21 mouse cellular contexts compared by ENCODE assay signal in genomic region chr10:25051368-25051874, GRCm38 (mm10).
A peak's percentile ranks its signal among the peaks of the same experiment; 100 is the strongest.
DNase-seq lines count a peak whose midpoint lies in the region; ATAC-seq and TF ChIP-seq lines count a peak whose summit lies in the region.
"Had no signal": no experiment of that assay in that cellular context is flagged by ENCODE, and none has a peak within 500 bp of the region (broad histone marks: within the 10 kb centered on the region; RNA-seq: fewer than 3 reads in every experiment).

No protein-coding gene starts in this region.

- TF ChIP-seq CTCF in CH12.LX (conservative IDR thresholded peaks at IDR 0.05 in 1 of 2, IDR thresholded peaks at IDR 0.05 in 1 of 2; ENCODE audit: low read depth in 2 of 2, low read length in 2 of 2): no peak

- no peak overlapping the region for H3K9ac ChIP-seq in CH12.LX (ENCODE audit: insufficient read depth, low read depth)
- H3K9ac ChIP-seq: embryonic facial prominence, embryonic 12.5 days; forebrain, embryonic 13.5 days; forebrain, embryonic 15.5 days; forebrain, postnatal 0 days had no signal

- no peaks in the 10 kb centered on the region for H3K27me3 ChIP-seq in CH12.LX (replicated peaks)
- H3K27me3 ChIP-seq: embryonic facial prominence, embryonic 12.5 days; forebrain, embryonic 13.5 days; forebrain, embryonic 15.5 days; Patski had no signal

- no peak for TF ChIP-seq RAD21 in CH12.LX (IDR thresholded peaks at IDR 0.05; ENCODE audit: low read depth, low read length)

- DNase-seq in frontal cortex, adult 2 months (ENCODE audit: extremely low spot score in 1 of 2, low spot score in 1 of 2): no peak
- peak; percentile 19 for DNase-seq in CH12.LX (ENCODE audit: extremely low read depth)
- no peak for DNase-seq in layer of hippocampus, postnatal 14 days (ENCODE audit: low spot score in 2 of 2)
- DNase-seq: adrenal gland, adult 8-10 months; adrenal gland, postnatal 14 days; adrenal gland, postnatal 36 days; cerebellum, adult 11-12 months; cerebellum, adult 2 months; cerebellum, adult 9-10 months; cerebellum, postnatal 14 days; cerebellum, postnatal 36 days; forebrain, postnatal 0 days had no signal

- dilution Hi-C loops in CH12.LX (cut with MboI; ENCODE audit: extremely low pct_ligation_motif_present, extremely low pct_unique_long_range_greater_than_20kb, low sequenced_read_pairs): no loop called here

- H3K4me1 ChIP-seq in CH12.LX (ENCODE audit: control insufficient read depth in 1 of 2, insufficient read depth in 2 of 2): peaks cover 5 to 16% of the 10 kb centered on the region in 2 experiments; a peak in 3 of 4 replicates
- H3K4me1 ChIP-seq: embryonic facial prominence, embryonic 10.5 days; embryonic facial prominence, embryonic 12.5 days; forebrain, embryonic 13.5 days; forebrain, embryonic 15.5 days had no signal

- H3K27ac ChIP-seq in CH12.LX (ENCODE audit: insufficient read depth, low read depth): no peak overlapping the region
- H3K27ac ChIP-seq: embryonic facial prominence, embryonic 10.5 days; embryonic facial prominence, embryonic 12.5 days; forebrain, embryonic 13.5 days; forebrain, embryonic 15.5 days had no signal

- TF ChIP-seq POLR2A in CH12.LX (IDR thresholded peaks at IDR 0.05; ENCODE audit: low read depth, low read length): no peak

- peaks cover 2% of the 10 kb centered on the region for H3K9me3 ChIP-seq in CH12.LX (replicated peaks; ENCODE audit: low read length)
- H3K9me3 ChIP-seq: embryonic facial prominence, embryonic 12.5 days; forebrain, embryonic 15.5 days; G1E had no signal

- ATAC-seq in frontal cortex, adult (ENCODE audit: low TSS enrichment): peak; percentile 50
- 0 out of 2 replicates have a peak, but pooled peaks have one; percentile 17 for ATAC-seq in granulocyte monocyte progenitor cell, adult 5-6 weeks (replicated peaks; ENCODE audit: poor library complexity, severe bottlenecking)
- ATAC-seq: activated CD4-positive, CD25-positive, alpha-beta regulatory T cell, adult 4 months; forebrain, embryonic 13.5 days; forebrain, embryonic 15.5 days; forebrain, postnatal 0 days; Patski had no signal

- in situ Hi-C loops in CH12.LX (cut with MboI; ENCODE audit: low pct_ligation_motif_present, low pct_unique_long_range_greater_than_20kb, low sequenced_read_pairs): no loop called here

- TF ChIP-seq EP300 in CH12.LX (IDR thresholded peaks at IDR 0.05; ENCODE audit: low read length): peak; percentile 26; the same call in 1 of the 2 replicates

- peak overlapping the region; percentile 29 for H3K4me2 ChIP-seq in CH12.LX (ENCODE audit: insufficient read depth, low read depth, poor library complexity, severe bottlenecking)
- H3K4me2 ChIP-seq: embryonic facial prominence, embryonic 12.5 days; forebrain, embryonic 13.5 days; forebrain, embryonic 15.5 days had no signal

- H3K4me3 ChIP-seq in CH12.LX (replicated peaks in 1 of 3; ENCODE audit: low read depth in 2 of 3, low read length in 2 of 3, poor library complexity in 1 of 3): peak overlapping the region in 1 of 3 experiments; percentile 10
- H3K4me3 ChIP-seq: embryonic facial prominence, embryonic 10.5 days; embryonic facial prominence, embryonic 12.5 days; forebrain, embryonic 13.5 days; forebrain, embryonic 15.5 days had no signal

- H3K79me2 ChIP-seq in CH12.LX (replicated peaks; ENCODE audit: control insufficient read depth, extremely low read depth, insufficient read depth, poor library complexity, severe bottlenecking): no peaks in the 10 kb centered on the region

- no peaks in the 10 kb centered on the region for H3K36me3 ChIP-seq in CH12.LX (replicated peaks in 1 of 2; ENCODE audit: control insufficient read depth in 1 of 2, insufficient read depth in 1 of 2, low read length in 1 of 2)
- H3K36me3 ChIP-seq: embryonic facial prominence, embryonic 10.5 days; embryonic facial prominence, embryonic 12.5 days; forebrain, embryonic 15.5 days; G1E had no signal

TF ChIP-seq in CH12.LX, 34 proteins besides CTCF, POLR2A, EP300 and RAD21:
- peak; percentile 54; the same call in 1 of the 2 replicates for TF ChIP-seq MEF2A (IDR thresholded peaks at IDR 0.05; ENCODE audit: borderline replicate concordance, low read depth, low read length)
- no peak for TF ChIP-seq UBTF (IDR thresholded peaks at IDR 0.05; ENCODE audit: low read depth, low read length)
- TF ChIP-seq TCF12 (IDR thresholded peaks at IDR 0.05; ENCODE audit: low read depth, low read length): 0 out of 2 replicates have a peak, but pooled peaks have one; percentile 7
- TF ChIP-seq POLR2AphosphoS2 (IDR thresholded peaks at IDR 0.05; ENCODE audit: low read depth, low read length): no peak
- no peak for TF ChIP-seq USF2 (conservative IDR thresholded peaks at IDR 0.05; ENCODE audit: low read depth, low read length)
- TF ChIP-seq IRF4 (IDR thresholded peaks at IDR 0.05; ENCODE audit: low read depth, low read length): peak; percentile 56; the same call in 1 of the 2 replicates
- TF ChIP-seq ELF1 (IDR thresholded peaks at IDR 0.05; ENCODE audit: low read depth, low read length): no peak
- TF ChIP-seq ZMIZ1 (IDR thresholded peaks at IDR 0.05; ENCODE audit: low read depth, low read length): no peak
- TF ChIP-seq CHD2 (IDR thresholded peaks at IDR 0.05; ENCODE audit: low read length): no peak
- TF ChIP-seq PAX5 (IDR thresholded peaks at IDR 0.05; ENCODE audit: low read length): no peak
- no peak for TF ChIP-seq SIN3A (IDR thresholded peaks at IDR 0.05; ENCODE audit: low read length)
- no peak for TF ChIP-seq JUN (IDR thresholded peaks at IDR 0.05; ENCODE audit: insufficient read depth, low read depth, low read length)
- no peak for TF ChIP-seq NELFE (IDR thresholded peaks at IDR 0.05; ENCODE audit: low read depth, low read length)
- 0 out of 2 replicates have a peak, but pooled peaks have one; percentile 22 for TF ChIP-seq BHLHE40 (IDR thresholded peaks at IDR 0.05; ENCODE audit: low read depth, low read length)
- no peak for TF ChIP-seq ZC3H11A (IDR thresholded peaks at IDR 0.05; ENCODE audit: low read depth, low read length)
- TF ChIP-seq GABPA (IDR thresholded peaks at IDR 0.05; ENCODE audit: insufficient replicate concordance, low read depth, low read length): no peak
- TF ChIP-seq RCOR1 (conservative IDR thresholded peaks at IDR 0.05; ENCODE audit: low read depth, low read length): no peak
- peak; percentile 80 for TF ChIP-seq ZNF384 (IDR thresholded peaks at IDR 0.05; ENCODE audit: low read depth, low read length)
- TF ChIP-seq USF1 (IDR thresholded peaks at IDR 0.05; ENCODE audit: low read depth, low read length): no peak
- TF ChIP-seq MYC (IDR thresholded peaks at IDR 0.05; ENCODE audit: low read depth, low read length): no peak
- TF ChIP-seq ETS1 (conservative IDR thresholded peaks at IDR 0.05; ENCODE audit: low read depth, low read length): no peak
- TF ChIP-seq E2F4 (IDR thresholded peaks at IDR 0.05; ENCODE audit: insufficient replicate concordance, low read depth, low read length): no peak
- TF ChIP-seq JUND (conservative IDR thresholded peaks at IDR 0.05; ENCODE audit: low read depth, low read length): no peak
- no peak for TF ChIP-seq CHD1 (IDR thresholded peaks at IDR 0.05; ENCODE audit: low read depth, low read length)
- TF ChIP-seq MAFK (IDR thresholded peaks at IDR 0.05; ENCODE audit: insufficient replicate concordance, low read length): peak; percentile 52; the same call in 1 of the 2 replicates
- no peak for TF ChIP-seq TBP (conservative IDR thresholded peaks at IDR 0.05; ENCODE audit: low read depth, low read length)
- no peak for TF ChIP-seq MXI1 (IDR thresholded peaks at IDR 0.05; ENCODE audit: low read depth, low read length)
- no peak for TF ChIP-seq NRF1 (IDR thresholded peaks at IDR 0.05; ENCODE audit: low read depth, low read length)
- no peak for TF ChIP-seq HCFC1 (IDR thresholded peaks at IDR 0.05; ENCODE audit: low read depth, low read length)
- TF ChIP-seq MAZ (IDR thresholded peaks at IDR 0.05; ENCODE audit: low read depth, low read length): no peak
- no peak for TF ChIP-seq ZKSCAN1 (IDR thresholded peaks at IDR 0.05; ENCODE audit: borderline replicate concordance, low read depth, low read length)
- no peak for TF ChIP-seq KAT2A (IDR thresholded peaks at IDR 0.05; ENCODE audit: insufficient replicate concordance, low read length)
- TF ChIP-seq SMC3 (IDR thresholded peaks at IDR 0.05; ENCODE audit: low read depth, low read length): no peak
- no peak for TF ChIP-seq MAX (IDR thresholded peaks at IDR 0.05; ENCODE audit: low read length)
